Mouse (Mus musculus): ENCODE data around the gene Sesn1. TPM values are rescaled to one million over a fixed set of nuclear protein-coding genes. Genes with fewer than 3 reads are reported as not detected.

The Sesn1 gene
- polyA plus RNA-seq, 1 experiment = 55.4 TPM

DNA sequence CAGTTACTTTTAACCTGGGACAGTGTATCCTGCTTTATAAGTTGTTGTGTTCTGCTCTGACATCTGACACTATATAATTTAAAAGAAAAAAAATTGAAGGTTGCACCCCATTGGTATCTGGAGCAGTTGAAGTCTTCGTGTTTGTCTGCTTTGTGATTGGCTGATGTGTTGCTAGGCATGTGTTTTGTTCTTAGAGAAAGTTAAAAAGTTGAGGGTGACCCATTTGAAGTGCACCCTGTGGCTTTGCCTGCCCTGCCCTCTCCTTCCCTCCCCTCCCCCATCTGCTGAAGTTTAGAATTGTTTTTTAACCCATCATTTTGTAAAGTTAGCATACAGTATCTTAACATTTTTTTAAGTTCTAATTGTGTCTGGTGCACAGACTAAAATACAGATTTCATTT lies 71.0 kb downstream of the Sesn1 start:
- Histone ChIP-seq H3K4me3 (ENCODE audit: low read depth, low read length) (no peak overlapping the region), H3K4me1 (ENCODE audit: control insufficient read depth, insufficient read depth, insufficient read length, low read length) (no peaks in the 10 kb centered on the region), H3K36me3 (ENCODE audit: control insufficient read depth, insufficient read depth, low read length) (no peaks in the 10 kb centered on the region), H3K27ac (ENCODE audit: insufficient read depth, low read depth, low read length) (no peak overlapping the region), H3K27me3 (ENCODE audit: control insufficient read depth, insufficient read depth, low read length) (no peaks in the 10 kb centered on the region)
- TF ChIP-seq CTCF (IDR thresholded peaks at IDR 0.05; ENCODE audit: extremely low read depth, insufficient read length, insufficient replicate concordance, low read depth, low read length) (no peak), POLR2A (IDR thresholded peaks at IDR 0.05; ENCODE audit: low read depth, low read length) (no peak)
- WGBS = 46% methylated on average over 1 of the region's 1 CpGs

DNA sequence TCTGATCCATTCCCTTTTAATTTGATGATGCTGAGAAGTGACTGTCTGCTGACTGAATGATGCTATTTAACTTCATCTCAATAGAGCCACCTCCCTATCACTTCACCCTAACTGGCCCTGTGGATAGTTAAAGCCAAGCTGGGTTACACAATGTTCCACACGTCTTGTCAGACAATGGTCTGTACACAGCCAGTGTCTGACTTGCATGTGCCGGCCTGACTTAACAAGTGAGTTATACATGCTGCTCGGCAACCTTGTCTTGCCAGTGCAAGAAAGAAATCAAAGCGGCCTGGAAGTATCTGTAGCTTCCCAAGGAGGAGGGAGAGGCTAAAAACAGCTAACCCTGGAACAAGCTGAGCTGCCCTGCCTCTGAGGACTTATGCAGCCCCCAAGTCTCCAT lies 71.7 kb downstream of the Sesn1 start:
- 80% methylated on average over 4 of the region's 4 CpGs for whole genome bisulfite sequencing
- Histone ChIP-seq H3K4me1 (ENCODE audit: control insufficient read depth, insufficient read depth, insufficient read length, low read length) (no peaks in the 10 kb centered on the region), H3K4me3 (ENCODE audit: low read depth, low read length) (no peak overlapping the region), H3K27ac (ENCODE audit: insufficient read depth, low read depth, low read length) (no peak overlapping the region), H3K36me3 (ENCODE audit: control insufficient read depth, insufficient read depth, low read length) (no peaks in the 10 kb centered on the region), H3K27me3 (ENCODE audit: control insufficient read depth, insufficient read depth, low read length) (no peaks in the 10 kb centered on the region)
- TF ChIP-seq POLR2A (IDR thresholded peaks at IDR 0.05; ENCODE audit: low read depth, low read length) = no peak
- no peak for TF ChIP-seq CTCF (IDR thresholded peaks at IDR 0.05; ENCODE audit: extremely low read depth, insufficient read length, insufficient replicate concordance, low read depth, low read length)

DNA sequence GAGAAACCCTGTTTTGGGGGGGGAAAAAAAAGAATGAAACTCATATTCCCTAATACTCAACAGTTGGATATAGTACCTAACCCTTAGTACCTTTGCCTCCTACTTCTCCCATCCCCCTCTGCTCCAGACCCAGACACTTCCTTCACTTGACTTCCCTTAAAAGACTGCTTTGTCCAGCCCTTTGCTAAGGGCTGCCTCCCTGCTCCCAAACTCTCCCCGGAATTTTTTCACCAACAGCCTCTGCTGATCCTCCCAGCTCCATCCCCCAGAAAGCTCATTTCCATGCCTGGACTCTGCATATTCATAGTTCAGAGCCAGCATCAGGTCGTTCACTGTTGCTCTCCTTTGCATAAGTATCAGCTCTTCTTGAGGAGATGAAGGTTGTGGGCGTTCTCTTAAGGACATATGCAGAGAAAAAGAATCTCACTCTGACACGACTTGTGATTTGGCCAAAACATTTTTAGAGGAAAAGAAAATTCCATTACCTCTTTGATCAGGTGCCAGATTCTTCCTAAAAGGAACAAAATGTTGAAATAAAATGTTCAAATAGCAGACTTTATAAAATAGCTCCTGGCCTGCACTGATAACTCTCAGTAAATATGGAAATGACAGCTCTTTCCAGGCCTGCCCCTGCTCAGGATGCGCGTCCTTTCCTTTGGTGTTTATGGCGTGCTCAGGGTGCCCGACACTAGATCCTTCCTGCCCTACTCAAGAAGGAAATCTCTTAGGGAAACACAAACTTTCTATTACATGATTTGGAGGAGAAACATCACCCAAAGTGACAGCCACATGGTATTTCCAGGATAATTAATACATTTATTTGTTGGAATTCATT lies 74.2 kb downstream of the Sesn1 start:
- peaks cover 2% of the 10 kb centered on the region; the same call in 1 of the 2 replicates for H3K4me1 ChIP-seq (ENCODE audit: control insufficient read depth, insufficient read depth, insufficient read length, low read length)
- H3K4me3 ChIP-seq (ENCODE audit: low read depth, low read length) = no peak overlapping the region
- no peaks in the 10 kb centered on the region for H3K27me3 ChIP-seq (ENCODE audit: control insufficient read depth, insufficient read depth, low read length)
- no peaks in the 10 kb centered on the region for H3K36me3 ChIP-seq (ENCODE audit: control insufficient read depth, insufficient read depth, low read length)
- no peak overlapping the region for H3K27ac ChIP-seq (ENCODE audit: insufficient read depth, low read depth, low read length)
- TF ChIP-seq CTCF (IDR thresholded peaks at IDR 0.05; ENCODE audit: extremely low read depth, insufficient read length, insufficient replicate concordance, low read depth, low read length) = no peak
- TF ChIP-seq POLR2A (IDR thresholded peaks at IDR 0.05; ENCODE audit: low read depth, low read length) = no peak
- 70% methylated on average over 8 of the region's 8 CpGs for WGBS

DNA sequence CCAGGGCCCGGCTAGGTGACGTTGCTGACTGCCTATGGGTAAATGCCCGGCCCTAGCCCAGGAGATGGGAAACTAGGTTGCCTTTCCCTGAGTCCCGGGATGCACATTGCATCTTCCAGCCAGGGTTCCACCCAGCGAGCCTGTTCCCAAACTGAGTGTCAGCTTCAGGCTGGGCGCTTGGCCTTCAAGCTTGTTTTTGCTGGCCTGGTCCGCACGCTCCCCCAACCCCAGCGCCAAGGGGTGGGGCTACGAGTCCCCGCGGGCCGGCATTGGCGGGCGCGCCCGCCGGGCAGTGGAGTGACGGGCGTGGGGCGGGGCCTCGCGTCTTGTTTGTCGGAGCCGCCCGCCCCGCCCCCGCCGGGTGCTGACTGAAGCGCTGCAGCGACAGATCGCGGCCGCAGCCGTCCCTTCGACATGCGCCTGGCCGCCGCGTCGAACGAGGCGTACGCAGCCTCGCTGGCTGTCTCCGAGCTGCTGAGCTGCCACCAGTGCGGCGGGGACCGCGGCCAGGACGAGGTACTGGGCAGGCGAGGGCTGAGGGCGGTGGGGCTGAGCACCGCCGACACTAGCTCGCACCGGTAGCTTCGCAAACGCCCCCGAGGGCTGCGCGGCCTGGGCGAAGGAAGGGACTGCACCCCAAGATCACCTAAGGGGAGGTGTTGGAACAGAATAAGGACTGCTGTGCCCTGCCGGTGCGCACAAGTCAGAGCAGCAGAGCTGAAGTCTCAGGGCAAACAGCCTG lies 77.5 kb downstream of the Sesn1 start:
- under 1% methylated on average over 65 of the region's 65 CpGs for WGBS

DNA sequence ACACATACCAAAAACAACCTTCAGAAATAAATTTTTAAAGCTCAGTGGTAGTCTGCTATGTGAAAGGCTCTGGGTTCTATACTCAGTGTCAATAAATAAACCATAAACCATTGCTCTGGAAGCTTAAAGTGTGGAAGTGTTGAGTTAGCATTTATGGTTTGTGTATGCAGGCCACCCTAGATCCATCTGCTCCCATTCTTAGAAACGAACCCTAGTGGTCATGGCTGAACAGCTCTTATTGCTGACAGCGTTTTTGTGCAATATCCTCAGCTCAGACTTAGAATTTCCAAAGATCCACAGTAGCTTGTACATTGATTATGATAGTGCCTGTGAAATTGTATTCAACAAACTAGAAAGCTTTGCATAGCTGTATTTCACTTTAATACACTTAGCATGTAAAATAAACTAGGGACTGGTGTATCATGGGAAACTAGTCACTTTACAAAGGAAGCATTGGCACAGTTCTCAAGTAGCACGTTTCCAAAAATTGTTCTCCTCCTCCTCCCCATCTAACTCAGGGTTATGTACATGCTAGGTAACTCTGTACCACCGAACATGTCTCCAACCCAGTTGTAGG lies 78.7 kb downstream of the Sesn1 start:
- WGBS = 10% methylated on average over 4 of the region's 4 CpGs
- Histone ChIP-seq H3K4me3 (ENCODE audit: low read depth, low read length) (no peak overlapping the region), H3K36me3 (ENCODE audit: control insufficient read depth, insufficient read depth, low read length) (0 out of 2 replicates have a peak, but pooled peaks cover 5% of the 10 kb centered on the region), H3K27ac (ENCODE audit: insufficient read depth, low read depth, low read length) (peak overlapping the region; percentile 74; the same call in 1 of the 2 replicates), H3K4me1 (ENCODE audit: control insufficient read depth, insufficient read depth, insufficient read length, low read length) (peaks cover 7% of the 10 kb centered on the region), H3K27me3 (ENCODE audit: control insufficient read depth, insufficient read depth, low read length) (no peaks in the 10 kb centered on the region)
- TF ChIP-seq POLR2A (IDR thresholded peaks at IDR 0.05; ENCODE audit: low read depth, low read length) (no peak), CTCF (IDR thresholded peaks at IDR 0.05; ENCODE audit: extremely low read depth, insufficient read length, insufficient replicate concordance, low read depth, low read length) (no peak)

More for the DNA sequence above, 77.5 kb downstream of the Sesn1 start:
- TF ChIP-seq CTCF (IDR thresholded peaks at IDR 0.05; ENCODE audit: extremely low read depth, insufficient read length, insufficient replicate concordance, low read depth, low read length) (no peak), POLR2A (IDR thresholded peaks at IDR 0.05; ENCODE audit: low read depth, low read length) (peak; percentile 90)
- Histone ChIP-seq H3K27ac (ENCODE audit: insufficient read depth, low read depth, low read length) (peak overlapping the region; percentile 95), H3K36me3 (ENCODE audit: control insufficient read depth, insufficient read depth, low read length) (0 out of 2 replicates have a peak, but pooled peaks cover 5% of the 10 kb centered on the region), H3K4me1 (ENCODE audit: control insufficient read depth, insufficient read depth, insufficient read length, low read length) (peaks cover 2% of the 10 kb centered on the region; the same call in 1 of the 2 replicates), H3K4me3 (ENCODE audit: low read depth, low read length) (peak overlapping the region; percentile 79), H3K27me3 (ENCODE audit: control insufficient read depth, insufficient read depth, low read length) (no peaks in the 10 kb centered on the region)

DNA sequence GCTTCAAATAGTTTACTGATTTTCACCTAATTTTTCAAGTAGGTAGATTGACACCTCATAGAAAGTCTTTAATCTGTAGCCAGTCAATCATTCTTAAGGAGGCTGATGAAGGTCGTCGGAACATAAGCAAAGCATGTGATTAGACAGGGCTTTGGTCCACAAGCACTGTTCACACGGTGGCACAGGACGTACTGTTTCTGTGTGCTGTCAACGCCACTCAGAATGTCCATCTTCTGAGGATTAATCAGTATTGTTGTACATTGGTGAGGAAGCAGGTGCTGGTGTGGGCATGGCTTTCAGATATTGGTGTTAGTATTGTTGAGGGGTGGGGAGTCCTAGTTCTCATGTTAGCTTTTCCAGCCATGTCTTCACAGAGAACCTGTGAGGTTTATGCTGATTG lies 79.8 kb downstream of the Sesn1 start:
- Histone ChIP-seq H3K36me3 (ENCODE audit: control insufficient read depth, insufficient read depth, low read length) (peaks cover 5% of the 10 kb centered on the region; the same call in 1 of the 2 replicates), H3K27ac (ENCODE audit: insufficient read depth, low read depth, low read length) (peak overlapping the region; percentile 36; the same call in 1 of the 2 replicates), H3K27me3 (ENCODE audit: control insufficient read depth, insufficient read depth, low read length) (no peaks in the 10 kb centered on the region), H3K4me3 (ENCODE audit: low read depth, low read length) (peak overlapping the region; percentile 18; the same call in 1 of the 2 replicates), H3K4me1 (ENCODE audit: control insufficient read depth, insufficient read depth, insufficient read length, low read length) (peaks cover 12% of the 10 kb centered on the region)
- TF ChIP-seq CTCF (IDR thresholded peaks at IDR 0.05; ENCODE audit: extremely low read depth, insufficient read length, insufficient replicate concordance, low read depth, low read length) (no peak), POLR2A (IDR thresholded peaks at IDR 0.05; ENCODE audit: low read depth, low read length) (no peak)
- WGBS = 37% methylated on average over 5 of the region's 5 CpGs

Measured in small intestine, adult 2 months (tissue).